Comparison of ENCODE assay signal across 18 mouse cellular contexts in genomic region chr12:25436220-25436911, GRCm38 (mm10).
"Had no signal": no experiment of that assay in that cellular context is flagged by ENCODE, and none has a peak within 500 bp of the region (broad histone marks: within the 10 kb centered on the region; RNA-seq: fewer than 3 reads in every experiment).

No protein-coding gene starts in this region.

- H3K36me3 ChIP-seq: midbrain, embryonic 10.5 days; neural tube, embryonic 12.5 days had no signal

- H3K27ac ChIP-seq: liver, embryonic 14.5 days; midbrain, embryonic 10.5 days; neural tube, embryonic 12.5 days had no signal

- DNase-seq: kidney, adult 18-20 months; kidney, adult 9 months; kidney, postnatal 10 days; kidney, postnatal 36 days; liver, postnatal 0 days; lung, embryonic 14.5 days; midbrain, embryonic 14.5 days; retina, postnatal 1 day; right cerebral cortex, postnatal 25 days; spleen, adult 18-20 months; thymus, adult 18-20 months; thymus, postnatal 36 days had no signal

- H3K4me1 ChIP-seq: neural tube, embryonic 12.5 days had no signal

- H3K4me3 ChIP-seq: megakaryocyte, embryonic 14.5 days; midbrain, embryonic 10.5 days; neural tube, embryonic 12.5 days had no signal

- ATAC-seq: intestine, embryonic 16.5 days; liver, postnatal 0 days; lung, postnatal 0 days had no signal

- H3K9ac ChIP-seq: liver, embryonic 14.5 days; liver, postnatal 0 days; lung, embryonic 14.5 days; neural tube, embryonic 12.5 days had no signal

- H3K9me3 ChIP-seq: megakaryocyte, embryonic 14.5 days; midbrain, embryonic 10.5 days; neural tube, embryonic 12.5 days had no signal

- H3K27me3 ChIP-seq: megakaryocyte, embryonic 14.5 days; neural tube, embryonic 12.5 days had no signal

- H3K4me2 ChIP-seq: lung, embryonic 14.5 days; neural tube, embryonic 12.5 days had no signal
